Mouse (Mus musculus): ENCODE measurements around the gene Dpp9. TPM values are rescaled to one million over a fixed set of nuclear protein-coding genes. Genes with fewer than 3 reads are reported as not detected.
"Not testable (repeated sequence)": the region's sequence is repeated elsewhere in the genome, so short reads cannot be mapped to it uniquely, and the experiment has no call there.

Dpp9 gene
- polyA plus RNA-seq, 1 experiment from 2014 or later, result 21.4 TPM

DNA sequence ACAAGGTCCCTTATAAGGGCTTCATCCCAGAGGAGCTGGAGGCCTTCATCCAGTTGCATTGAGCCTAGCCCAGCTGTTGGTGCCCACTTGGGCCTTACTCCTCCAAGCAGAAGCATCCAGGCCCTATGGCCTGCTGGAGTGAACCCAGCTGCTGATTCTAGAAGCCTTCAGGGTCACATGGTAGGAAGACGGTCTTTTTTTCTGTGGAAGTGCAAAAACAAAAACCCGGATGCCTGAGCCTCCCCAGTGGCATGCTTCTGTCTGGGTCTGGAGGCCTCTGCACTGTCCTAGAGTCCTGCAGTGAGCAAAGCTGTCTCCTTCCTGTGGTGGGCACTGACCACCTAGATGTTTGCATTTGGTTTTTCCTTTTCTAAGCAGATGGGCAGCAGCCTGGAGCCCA, 40.1 kb upstream of the Dpp9 start:
- not testable (repeated sequence) for H3K4me3 ChIP-seq (ENCODE audit: low read depth, low read length); H3K27ac ChIP-seq (ENCODE audit: low read depth, low read length); ATAC-seq (replicated peaks; ENCODE audit: insufficient number of reproducible peaks, low FRiP score, low TSS enrichment); H3K27me3 ChIP-seq (ENCODE audit: control insufficient read depth, insufficient read depth, low read length); H3K9me3 ChIP-seq (replicated peaks; ENCODE audit: control insufficient read depth, low read length)
- Histone ChIP-seq H3K4me2 (peak overlapping the region; percentile 27; the same call in 1 of the 2 replicates), H3K36me3 (ENCODE audit: control insufficient read depth, insufficient read depth, low read length) (peaks cover 11% of the 10 kb centered on the region), H3K9ac (ENCODE audit: low read depth, low read length) (peak overlapping the region; percentile 49; the same call in 1 of the 2 replicates), H3K4me1 (ENCODE audit: control insufficient read depth, insufficient read depth, low read length) (peaks cover 37% of the 10 kb centered on the region)
- 67% methylated on average over 2 of the region's 2 CpGs for WGBS (ENCODE audit: insufficient replicate concordance)

- peak overlapping the region; percentile 97 for H3K4me2 ChIP-seq
- not testable (repeated sequence) for H3K9me3 ChIP-seq (replicated peaks; ENCODE audit: control insufficient read depth, low read length); H3K27ac ChIP-seq (ENCODE audit: low read depth, low read length); H3K27me3 ChIP-seq (ENCODE audit: control insufficient read depth, insufficient read depth, low read length); H3K4me3 ChIP-seq (ENCODE audit: low read depth, low read length); H3K9ac ChIP-seq (ENCODE audit: low read depth, low read length); ATAC-seq (replicated peaks; ENCODE audit: insufficient number of reproducible peaks, low FRiP score, low TSS enrichment)
- H3K4me1 ChIP-seq (ENCODE audit: control insufficient read depth, insufficient read depth, low read length), result peaks cover 37% of the 10 kb centered on the region
- WGBS (ENCODE audit: insufficient replicate concordance), result 86% methylated on average over 19 of the region's 19 CpGs
- peaks cover 11% of the 10 kb centered on the region for H3K36me3 ChIP-seq (ENCODE audit: control insufficient read depth, insufficient read depth, low read length)
Observed at GRCm38 (mm10) chr17:56258269-56258668, 39.6 kb upstream of the Dpp9 start.

DNA sequence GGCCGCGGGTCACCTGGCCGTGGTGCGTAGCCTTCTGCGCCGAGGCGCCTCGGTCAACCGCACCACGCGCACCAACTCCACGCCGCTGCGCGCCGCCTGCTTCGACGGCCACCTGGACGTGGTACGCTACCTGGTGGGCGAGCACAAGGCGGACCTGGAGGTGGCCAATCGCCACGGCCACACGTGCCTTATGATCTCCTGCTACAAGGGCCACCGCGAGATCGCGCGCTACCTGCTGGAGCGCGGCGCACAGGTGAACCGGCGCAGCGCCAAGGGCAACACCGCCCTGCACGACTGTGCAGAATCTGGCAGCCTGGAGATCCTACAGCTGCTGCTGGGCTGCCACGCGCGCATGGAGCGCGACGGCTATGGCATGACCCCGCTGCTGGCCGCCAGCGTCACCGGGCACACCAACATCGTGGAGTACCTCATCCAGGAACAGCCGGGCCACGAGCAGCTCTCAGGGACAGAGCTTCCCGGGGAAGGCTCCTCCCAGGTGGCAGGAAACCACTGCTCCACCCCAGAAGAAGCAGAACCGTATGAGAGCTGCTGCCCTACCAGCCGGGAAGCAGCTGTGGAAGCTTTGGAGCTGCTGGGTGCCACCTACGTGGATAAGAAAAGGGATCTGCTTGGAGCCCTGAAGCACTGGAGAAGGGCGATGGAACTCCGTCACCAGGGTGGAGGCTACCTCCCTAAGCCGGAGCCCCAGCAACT, 38.6 kb upstream of the Dpp9 start:
- no peak for ATAC-seq (replicated peaks; ENCODE audit: insufficient number of reproducible peaks, low FRiP score, low TSS enrichment)
- Histone ChIP-seq H3K36me3 (ENCODE audit: control insufficient read depth, insufficient read depth, low read length) (peaks cover 11% of the 10 kb centered on the region), H3K4me1 (ENCODE audit: control insufficient read depth, insufficient read depth, low read length) (peaks cover 28% of the 10 kb centered on the region), H3K9me3 (replicated peaks; ENCODE audit: control insufficient read depth, low read length) (no peaks in the 10 kb centered on the region), H3K9ac (ENCODE audit: low read depth, low read length) (peak overlapping the region; percentile 74), H3K27ac (ENCODE audit: low read depth, low read length) (no peak overlapping the region), H3K4me3 (ENCODE audit: low read depth, low read length) (peak overlapping the region; percentile 74), H3K4me2 (peak overlapping the region; percentile 97), H3K27me3 (ENCODE audit: control insufficient read depth, insufficient read depth, low read length) (no peaks in the 10 kb centered on the region)
- 8% methylated on average over 51 of the region's 58 CpGs for WGBS (ENCODE audit: insufficient replicate concordance)

DNA sequence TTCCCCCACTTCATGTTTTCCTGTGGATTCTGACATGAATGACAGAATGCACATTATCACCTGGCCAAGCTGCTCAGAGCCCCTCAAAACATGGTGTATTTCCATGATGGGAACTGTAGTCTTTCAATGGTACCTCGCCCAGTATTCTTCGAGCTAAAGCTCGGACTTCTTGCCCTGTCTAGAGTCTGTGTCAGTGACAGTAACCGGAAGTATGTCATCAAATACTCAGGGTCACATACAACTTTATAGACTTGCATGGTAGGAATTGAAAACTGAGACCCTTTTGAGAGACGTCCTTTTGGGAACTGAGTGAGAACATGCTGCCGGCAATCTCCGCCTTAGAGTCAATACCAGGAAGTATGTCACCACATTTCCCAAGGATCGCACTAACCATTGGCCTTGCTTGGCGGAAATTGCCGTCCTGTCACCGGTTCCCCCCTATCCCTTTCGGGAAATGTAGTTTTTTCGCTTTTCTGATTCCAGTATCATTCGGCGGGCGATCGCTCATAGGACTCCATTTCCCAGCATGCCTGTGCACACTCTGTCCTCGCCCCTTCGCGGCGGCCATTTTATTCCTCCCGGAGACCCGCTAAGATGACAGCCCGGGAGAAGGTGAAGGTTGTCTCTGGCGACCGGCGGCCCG, 37.7 kb upstream of the Dpp9 start, which contains the start of gene Fem1a:
Gene Fem1a, plus strand, starts transcription at position 572 of the 643 bp plus-strand sequence.
- peak; percentile 89 for ATAC-seq (replicated peaks; ENCODE audit: insufficient number of reproducible peaks, low FRiP score, low TSS enrichment)
- H3K9me3 ChIP-seq (replicated peaks; ENCODE audit: control insufficient read depth, low read length), result no peaks in the 10 kb centered on the region
- no peaks in the 10 kb centered on the region for H3K27me3 ChIP-seq (ENCODE audit: control insufficient read depth, insufficient read depth, low read length)
- H3K4me2 ChIP-seq, result peak within 1 kb of the TSS; percentile 97
- peaks cover 27% of the 10 kb centered on the region for H3K4me1 ChIP-seq (ENCODE audit: control insufficient read depth, insufficient read depth, low read length)
- H3K9ac ChIP-seq (ENCODE audit: low read depth, low read length), result peak within 1 kb of the TSS; percentile 74
- peak within 1 kb of the TSS; percentile 94 for H3K27ac ChIP-seq (ENCODE audit: low read depth, low read length)
- peak within 1 kb of the TSS; percentile 74 for H3K4me3 ChIP-seq (ENCODE audit: low read depth, low read length)
- under 1% methylated on average over 28 of the region's 28 CpGs for WGBS (ENCODE audit: insufficient replicate concordance)
- peaks cover 11% of the 10 kb centered on the region for H3K36me3 ChIP-seq (ENCODE audit: control insufficient read depth, insufficient read depth, low read length)

DNA sequence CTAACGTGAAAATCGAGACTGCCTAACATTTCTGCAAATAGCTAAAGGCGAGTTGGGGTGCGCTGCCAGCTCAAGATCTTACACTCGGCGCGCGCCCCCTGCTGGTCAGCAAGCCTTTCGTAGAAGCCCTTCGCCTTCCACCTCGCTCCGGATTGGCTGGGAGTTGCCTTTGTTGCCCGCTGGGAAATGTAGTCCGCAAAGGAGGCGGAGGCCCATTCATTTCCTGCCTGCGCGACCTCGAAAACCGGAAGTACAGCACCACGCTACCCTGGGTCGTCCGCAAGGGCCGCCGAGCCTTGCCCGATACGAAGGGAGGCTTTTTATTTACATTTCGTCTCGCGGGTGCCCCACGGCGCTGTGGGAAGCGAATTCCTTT, 37.1 kb upstream of the Dpp9 start:
- Histone ChIP-seq H3K4me1 (ENCODE audit: control insufficient read depth, insufficient read depth, low read length) (peaks cover 23% of the 10 kb centered on the region), H3K9ac (ENCODE audit: low read depth, low read length) (peak overlapping the region; percentile 70), H3K4me2 (peak overlapping the region; percentile 97), H3K36me3 (ENCODE audit: control insufficient read depth, insufficient read depth, low read length) (peaks cover 11% of the 10 kb centered on the region), H3K27ac (ENCODE audit: low read depth, low read length) (peak overlapping the region; percentile 94), H3K9me3 (replicated peaks; ENCODE audit: control insufficient read depth, low read length) (no peaks in the 10 kb centered on the region), H3K4me3 (ENCODE audit: low read depth, low read length) (peak overlapping the region; percentile 74), H3K27me3 (ENCODE audit: control insufficient read depth, insufficient read depth, low read length) (no peaks in the 10 kb centered on the region)
- peak; percentile 90 for ATAC-seq (replicated peaks; ENCODE audit: insufficient number of reproducible peaks, low FRiP score, low TSS enrichment)
- WGBS (ENCODE audit: insufficient replicate concordance), result under 1% methylated on average over 32 of the region's 32 CpGs

DNA sequence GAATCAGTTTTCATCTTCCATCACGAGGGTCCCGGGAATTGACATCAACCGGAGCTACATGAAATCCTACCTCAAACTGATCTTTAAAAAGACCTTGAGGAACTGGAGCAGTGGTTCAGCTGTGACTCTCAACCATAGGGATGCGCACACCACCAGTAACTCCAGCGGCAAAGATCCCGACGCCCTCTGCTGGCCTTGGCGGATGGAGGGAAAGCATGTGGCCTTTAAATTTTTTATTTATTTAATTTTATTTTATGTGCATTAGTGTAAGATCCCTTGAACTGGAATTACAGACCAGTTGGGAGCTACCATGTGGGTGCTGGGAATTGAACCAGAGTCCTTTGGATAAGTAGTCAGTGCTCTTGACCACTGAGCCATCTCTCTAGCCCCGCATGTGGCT, 36.7 kb upstream of the Dpp9 start:
- H3K27ac ChIP-seq (ENCODE audit: low read depth, low read length), result 0 out of 2 replicates have a peak overlapping the region, but pooled peaks have one; percentile 94
- no peak for ATAC-seq (replicated peaks; ENCODE audit: insufficient number of reproducible peaks, low FRiP score, low TSS enrichment)

DNA sequence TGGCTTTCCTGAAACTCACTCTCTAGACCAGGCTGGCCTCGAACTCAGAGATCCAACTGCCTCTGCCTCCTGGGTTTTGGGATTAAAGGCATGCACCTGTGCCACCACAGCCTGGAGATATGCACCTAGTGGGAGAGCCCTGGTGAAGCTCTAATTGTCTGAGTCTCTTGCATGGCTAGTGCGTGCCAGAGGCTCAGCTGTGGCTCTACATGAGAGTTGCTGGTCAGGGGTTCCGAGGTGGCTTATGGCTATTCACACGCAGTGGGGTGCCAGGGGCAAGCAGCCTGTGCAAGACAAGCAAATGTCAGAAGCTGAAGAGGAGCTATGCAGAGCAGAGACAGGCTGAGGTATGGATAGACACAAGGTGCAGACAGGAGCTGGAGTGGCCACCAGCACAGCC, 36.0 kb upstream of the Dpp9 start:
- no peaks in the 10 kb centered on the region for H3K9me3 ChIP-seq (replicated peaks; ENCODE audit: control insufficient read depth, low read length)
- H3K27me3 ChIP-seq (ENCODE audit: control insufficient read depth, insufficient read depth, low read length), result no peaks in the 10 kb centered on the region
- no peak overlapping the region for H3K4me3 ChIP-seq (ENCODE audit: low read depth, low read length)
- no peak overlapping the region for H3K4me2 ChIP-seq
- peaks cover 7% of the 10 kb centered on the region for H3K36me3 ChIP-seq (ENCODE audit: control insufficient read depth, insufficient read depth, low read length)
- ATAC-seq (replicated peaks; ENCODE audit: insufficient number of reproducible peaks, low FRiP score, low TSS enrichment), result no peak
- 83% methylated on average over 4 of the region's 4 CpGs for WGBS (ENCODE audit: insufficient replicate concordance)
- no peak overlapping the region for H3K27ac ChIP-seq (ENCODE audit: low read depth, low read length)
- peaks cover 18% of the 10 kb centered on the region for H3K4me1 ChIP-seq (ENCODE audit: control insufficient read depth, insufficient read depth, low read length)
- H3K9ac ChIP-seq (ENCODE audit: low read depth, low read length), result no peak overlapping the region

More for the DNA sequence above, 36.7 kb upstream of the Dpp9 start:
- 16% methylated on average over 9 of the region's 9 CpGs for WGBS (ENCODE audit: insufficient replicate concordance)
- Histone ChIP-seq H3K4me3 (ENCODE audit: low read depth, low read length) (peak overlapping the region; percentile 74; the same call in 1 of the 2 replicates), H3K4me1 (ENCODE audit: control insufficient read depth, insufficient read depth, low read length) (peaks cover 23% of the 10 kb centered on the region), H3K9ac (ENCODE audit: low read depth, low read length) (no peak overlapping the region), H3K27me3 (ENCODE audit: control insufficient read depth, insufficient read depth, low read length) (no peaks in the 10 kb centered on the region), H3K9me3 (replicated peaks; ENCODE audit: control insufficient read depth, low read length) (no peaks in the 10 kb centered on the region), H3K36me3 (ENCODE audit: control insufficient read depth, insufficient read depth, low read length) (peaks cover 11% of the 10 kb centered on the region), H3K4me2 (peak overlapping the region; percentile 39)

GRCm38 (mm10) chr17:56251136-56251829, 32.6 kb upstream of the Dpp9 start:
- no peaks in the 10 kb centered on the region for H3K9me3 ChIP-seq (replicated peaks; ENCODE audit: control insufficient read depth, low read length)
- ATAC-seq (replicated peaks; ENCODE audit: insufficient number of reproducible peaks, low FRiP score, low TSS enrichment), result no peak
- H3K4me1 ChIP-seq (ENCODE audit: control insufficient read depth, insufficient read depth, low read length), result no peaks in the 10 kb centered on the region
- H3K4me3 ChIP-seq (ENCODE audit: low read depth, low read length), result no peak overlapping the region
- 20% methylated on average over 6 of the region's 6 CpGs for WGBS (ENCODE audit: insufficient replicate concordance)
- H3K4me2 ChIP-seq, result no peak overlapping the region
- no peak overlapping the region for H3K9ac ChIP-seq (ENCODE audit: low read depth, low read length)
- no peaks in the 10 kb centered on the region for H3K27me3 ChIP-seq (ENCODE audit: control insufficient read depth, insufficient read depth, low read length)
- H3K36me3 ChIP-seq (ENCODE audit: control insufficient read depth, insufficient read depth, low read length), result no peaks in the 10 kb centered on the region
- no peak overlapping the region for H3K27ac ChIP-seq (ENCODE audit: low read depth, low read length)
